Mouse (Mus musculus): ENCODE measurements around the gene Tldc2. TPM values are rescaled to one million over a fixed set of nuclear protein-coding genes. Genes with fewer than 3 reads are reported as not detected.
A peak's percentile ranks its signal among the peaks of the same experiment; 100 is the strongest.

The Tldc2 gene
- polyA plus RNA-seq, 1 experiment: not detected

DNA sequence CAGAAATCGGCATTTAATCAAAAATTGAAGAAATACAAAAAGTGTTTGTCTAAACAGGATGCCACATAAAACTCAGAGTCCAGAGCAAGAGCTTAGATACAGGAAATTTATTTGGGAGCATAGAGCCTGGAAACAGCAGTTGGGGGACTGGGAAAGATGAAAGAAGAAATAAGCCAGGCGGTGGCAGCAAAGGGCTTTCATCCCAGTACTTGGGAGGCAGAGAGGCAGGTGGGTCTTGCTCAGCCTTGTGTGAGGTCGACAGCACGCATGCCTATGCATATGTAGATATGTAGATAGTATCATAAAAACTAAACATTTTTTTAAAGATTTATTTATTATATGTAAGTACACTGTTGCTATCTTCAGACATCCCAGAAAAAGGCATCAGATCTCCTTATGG is 41.2 kb downstream of the Tldc2 start:
- no peak for TF ChIP-seq CTCF (IDR thresholded peaks at IDR 0.05; ENCODE audit: borderline replicate concordance, control insufficient read depth, extremely low read depth, insufficient read depth, low read length, poor library complexity)
- no peak for TF ChIP-seq POLR2A (IDR thresholded peaks at IDR 0.05; ENCODE audit: control insufficient read depth, extremely low read depth, insufficient read depth, low read length, poor library complexity)
- H3K27ac ChIP-seq (ENCODE audit: control insufficient read depth, insufficient read depth, low read length): no peak overlapping the region
- H3K36me3 ChIP-seq (ENCODE audit: control insufficient read depth, insufficient read depth, low read length): no peaks in the 10 kb centered on the region
- peaks cover 5% of the 10 kb centered on the region; the same call in 1 of the 2 replicates for H3K4me1 ChIP-seq (replicated peaks; ENCODE audit: control insufficient read depth, insufficient read depth, low read length)
- H3K4me3 ChIP-seq (ENCODE audit: control insufficient read depth, insufficient read depth, low read length): no peak overlapping the region
- no peak for DNase-seq
- no peaks in the 10 kb centered on the region; the same call in 1 of the 2 replicates for H3K27me3 ChIP-seq (ENCODE audit: control insufficient read depth, insufficient read depth, low read length)
- 53% methylated on average over 4 of the region's 4 CpGs for WGBS

DNA sequence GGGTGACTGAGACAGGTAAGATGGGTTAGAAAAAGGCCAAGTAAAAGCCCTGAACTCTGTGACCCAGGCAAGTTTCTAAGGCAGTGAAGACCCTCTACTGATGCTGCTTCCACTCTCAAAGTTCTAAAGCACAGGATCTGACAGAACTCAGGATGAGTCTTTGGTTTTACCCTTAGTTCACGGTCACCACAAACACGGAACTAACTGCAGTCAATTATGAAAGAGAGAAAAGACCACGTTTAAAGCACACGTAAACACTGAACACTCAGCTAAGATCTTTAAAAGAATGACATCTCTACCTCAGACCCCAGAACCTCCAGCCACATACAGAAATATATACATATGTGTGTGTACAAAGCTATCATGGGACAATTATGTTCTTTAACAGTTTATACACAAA is 42.2 kb downstream of the Tldc2 start:
- H3K36me3 ChIP-seq (ENCODE audit: control insufficient read depth, insufficient read depth, low read length): no peaks in the 10 kb centered on the region
- no peaks in the 10 kb centered on the region; the same call in 1 of the 2 replicates for H3K27me3 ChIP-seq (ENCODE audit: control insufficient read depth, insufficient read depth, low read length)
- H3K4me1 ChIP-seq (replicated peaks; ENCODE audit: control insufficient read depth, insufficient read depth, low read length): peaks cover 5% of the 10 kb centered on the region; the same call in 1 of the 2 replicates
- H3K4me3 ChIP-seq (ENCODE audit: control insufficient read depth, insufficient read depth, low read length): no peak overlapping the region
- DNase-seq: no peak
- WGBS: 14% methylated on average over 4 of the region's 4 CpGs
- H3K27ac ChIP-seq (ENCODE audit: control insufficient read depth, insufficient read depth, low read length): no peak overlapping the region
- no peak for TF ChIP-seq CTCF (IDR thresholded peaks at IDR 0.05; ENCODE audit: borderline replicate concordance, control insufficient read depth, extremely low read depth, insufficient read depth, low read length, poor library complexity)
- TF ChIP-seq POLR2A (IDR thresholded peaks at IDR 0.05; ENCODE audit: control insufficient read depth, extremely low read depth, insufficient read depth, low read length, poor library complexity): no peak

DNA sequence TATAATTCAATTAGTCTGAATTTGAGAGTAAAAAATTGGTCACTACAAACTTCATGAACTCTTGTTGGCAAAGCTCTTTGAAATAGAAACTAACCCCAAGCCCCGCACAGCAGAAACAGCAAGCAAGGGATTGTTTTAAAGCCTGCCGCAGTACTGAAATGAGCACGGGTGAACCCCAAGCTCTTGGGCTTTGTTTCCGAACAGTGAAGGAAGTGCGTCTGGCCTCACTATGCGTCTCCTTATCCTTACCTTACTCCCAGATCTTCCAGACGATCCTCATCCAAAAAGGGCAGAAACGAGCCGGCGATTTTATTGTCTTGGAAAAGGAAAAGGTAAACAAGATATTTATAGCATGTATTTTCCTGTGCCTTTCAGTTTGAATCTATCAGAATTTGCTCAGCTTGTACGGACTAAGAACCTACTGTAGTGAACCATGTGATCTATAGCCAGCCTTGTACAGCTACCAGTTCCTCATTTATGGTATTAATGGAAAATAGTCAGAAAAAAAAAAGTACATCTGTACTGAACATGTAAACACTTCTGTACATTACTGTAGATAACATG is 42.8 kb downstream of the Tldc2 start:
- Histone ChIP-seq H3K4me3 (ENCODE audit: control insufficient read depth, insufficient read depth, low read length) (no peak overlapping the region), H3K27ac (ENCODE audit: control insufficient read depth, insufficient read depth, low read length) (no peak overlapping the region), H3K36me3 (ENCODE audit: control insufficient read depth, insufficient read depth, low read length) (no peaks in the 10 kb centered on the region), H3K4me1 (replicated peaks; ENCODE audit: control insufficient read depth, insufficient read depth, low read length) (peaks cover 7% of the 10 kb centered on the region), H3K27me3 (ENCODE audit: control insufficient read depth, insufficient read depth, low read length) (no peaks in the 10 kb centered on the region; the same call in 1 of the 2 replicates)
- DNase-seq: no peak
- WGBS: 4% methylated on average over 11 of the region's 11 CpGs
- TF ChIP-seq POLR2A (IDR thresholded peaks at IDR 0.05; ENCODE audit: control insufficient read depth, extremely low read depth, insufficient read depth, low read length, poor library complexity) (no peak), CTCF (IDR thresholded peaks at IDR 0.05; ENCODE audit: borderline replicate concordance, control insufficient read depth, extremely low read depth, insufficient read depth, low read length, poor library complexity) (no peak)

DNA sequence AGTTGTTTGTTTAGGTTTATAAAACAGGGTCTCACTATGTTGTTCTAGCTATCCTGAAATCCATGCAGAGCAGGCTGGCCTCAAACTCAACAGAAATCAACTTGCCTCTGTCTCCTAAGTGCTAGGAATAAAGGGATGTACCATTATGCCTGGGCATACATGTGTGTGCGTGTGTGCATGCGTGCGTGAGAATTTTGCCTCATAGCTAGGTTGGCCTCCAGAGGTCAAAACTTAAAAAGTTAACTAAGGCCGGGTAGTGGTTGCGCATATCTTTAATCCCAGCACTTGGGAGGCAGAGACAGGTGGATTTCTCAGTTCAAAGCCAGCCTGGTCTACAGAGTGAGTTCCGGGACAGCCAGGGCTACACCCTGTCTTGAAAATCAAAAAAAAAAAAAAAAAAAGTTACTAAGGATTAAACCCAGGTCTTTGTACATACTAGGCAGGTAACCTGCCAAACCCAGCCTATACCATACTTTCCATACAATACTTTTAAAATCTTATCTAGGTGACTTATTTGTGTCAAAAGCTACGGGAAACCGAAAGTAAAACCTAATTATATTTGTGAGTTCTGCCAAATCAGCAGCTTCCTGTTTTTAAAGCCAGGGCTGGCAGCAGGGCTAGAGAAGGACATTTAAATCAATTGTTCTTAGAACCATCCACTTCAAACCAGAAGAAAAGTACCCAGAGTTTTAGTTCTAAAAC is 44.1 kb downstream of the Tldc2 start:
- whole genome bisulfite sequencing: 41% methylated on average over 8 of the region's 8 CpGs
- Histone ChIP-seq H3K4me1 (replicated peaks; ENCODE audit: control insufficient read depth, insufficient read depth, low read length) (peaks cover 7% of the 10 kb centered on the region), H3K4me3 (ENCODE audit: control insufficient read depth, insufficient read depth, low read length) (no peak overlapping the region), H3K27ac (ENCODE audit: control insufficient read depth, insufficient read depth, low read length) (peak overlapping the region; percentile 48; the same call in 1 of the 2 replicates), H3K27me3 (ENCODE audit: control insufficient read depth, insufficient read depth, low read length) (no peaks in the 10 kb centered on the region; the same call in 1 of the 2 replicates), H3K36me3 (ENCODE audit: control insufficient read depth, insufficient read depth, low read length) (no peaks in the 10 kb centered on the region)
- TF ChIP-seq POLR2A (IDR thresholded peaks at IDR 0.05; ENCODE audit: control insufficient read depth, extremely low read depth, insufficient read depth, low read length, poor library complexity): no peak
- no peak for TF ChIP-seq CTCF (IDR thresholded peaks at IDR 0.05; ENCODE audit: borderline replicate concordance, control insufficient read depth, extremely low read depth, insufficient read depth, low read length, poor library complexity)
- DNase-seq: no peak

DNA sequence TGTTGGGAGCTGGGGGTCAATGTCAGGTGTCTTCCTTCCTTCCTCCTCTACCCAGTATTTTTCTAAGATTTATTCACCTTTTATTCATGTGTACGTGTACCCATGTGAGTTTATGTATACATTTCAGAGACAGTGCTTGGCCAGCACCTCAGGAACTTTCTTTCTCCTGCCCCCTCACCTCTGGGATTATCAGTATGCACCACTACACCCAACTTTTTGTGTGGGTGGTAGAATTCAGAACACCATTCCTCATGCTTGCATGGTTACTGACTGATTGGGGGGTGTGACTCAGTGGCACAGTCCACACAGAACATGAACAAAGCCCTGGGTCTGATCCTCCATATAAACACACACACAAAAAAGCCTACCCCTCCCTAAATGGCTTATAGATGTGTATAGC is 45.2 kb downstream of the Tldc2 start:
- TF ChIP-seq CTCF (IDR thresholded peaks at IDR 0.05; ENCODE audit: borderline replicate concordance, control insufficient read depth, extremely low read depth, insufficient read depth, low read length, poor library complexity): no peak
- TF ChIP-seq POLR2A (IDR thresholded peaks at IDR 0.05; ENCODE audit: control insufficient read depth, extremely low read depth, insufficient read depth, low read length, poor library complexity): no peak
- no peak overlapping the region for H3K4me3 ChIP-seq (ENCODE audit: control insufficient read depth, insufficient read depth, low read length)
- WGBS: 84% methylated on average over 1 of the region's 1 CpGs

DNA sequence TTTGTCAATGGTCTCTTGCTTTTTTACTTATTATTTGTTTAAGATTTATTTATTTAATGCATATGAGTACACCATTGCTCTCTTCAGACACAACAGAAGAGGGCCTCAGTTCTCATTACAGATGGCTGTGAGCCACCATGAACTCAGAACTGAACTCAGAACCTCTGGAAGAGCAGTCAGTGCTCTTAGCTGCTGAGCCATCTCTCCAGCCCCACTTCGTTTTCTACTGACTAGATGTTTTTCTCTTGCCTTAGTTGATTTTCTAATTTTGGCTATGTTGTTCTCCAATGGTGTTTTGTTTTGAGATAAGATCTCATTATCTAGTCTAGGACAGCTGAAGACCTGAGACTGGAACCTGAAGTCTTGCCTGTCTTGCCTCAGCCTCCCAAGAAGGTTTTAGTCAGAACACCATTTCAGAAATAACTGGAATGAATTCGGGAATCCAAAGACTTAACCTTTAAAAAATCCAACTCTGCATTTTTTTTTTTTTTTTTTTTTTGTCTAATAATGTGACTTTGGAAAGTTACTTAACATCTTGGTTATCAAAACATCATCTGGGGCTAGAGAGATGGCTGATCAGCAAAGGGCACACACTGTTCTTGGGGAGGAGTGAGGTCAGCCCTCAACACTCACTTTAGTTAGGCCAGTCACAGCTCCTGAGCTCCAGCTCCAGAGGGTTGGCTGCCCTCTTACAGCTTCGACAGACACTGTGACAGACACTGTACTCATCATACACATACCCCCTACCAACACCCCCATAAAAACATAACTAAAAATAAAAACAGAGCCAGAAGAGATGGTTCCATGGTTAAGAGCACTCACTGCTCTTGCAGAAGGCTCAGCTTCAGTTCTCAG is 46.1 kb downstream of the Tldc2 start:
- Histone ChIP-seq H3K27ac (ENCODE audit: control insufficient read depth, insufficient read depth, low read length) (no peak overlapping the region), H3K4me1 (replicated peaks; ENCODE audit: control insufficient read depth, insufficient read depth, low read length) (peaks cover 7% of the 10 kb centered on the region)
- no peak for DNase-seq

More for the DNA sequence above, 45.2 kb downstream of the Tldc2 start:
- H3K27ac ChIP-seq (ENCODE audit: control insufficient read depth, insufficient read depth, low read length): no peak overlapping the region
- H3K27me3 ChIP-seq (ENCODE audit: control insufficient read depth, insufficient read depth, low read length): no peaks in the 10 kb centered on the region; the same call in 1 of the 2 replicates
- H3K4me1 ChIP-seq (replicated peaks; ENCODE audit: control insufficient read depth, insufficient read depth, low read length): peaks cover 7% of the 10 kb centered on the region
- DNase-seq: no peak
- no peaks in the 10 kb centered on the region for H3K36me3 ChIP-seq (ENCODE audit: control insufficient read depth, insufficient read depth, low read length)

More for the DNA sequence above, 46.1 kb downstream of the Tldc2 start:
- no peaks in the 10 kb centered on the region for H3K36me3 ChIP-seq (ENCODE audit: control insufficient read depth, insufficient read depth, low read length)
- no peak for TF ChIP-seq CTCF (IDR thresholded peaks at IDR 0.05; ENCODE audit: borderline replicate concordance, control insufficient read depth, extremely low read depth, insufficient read depth, low read length, poor library complexity)
- TF ChIP-seq POLR2A (IDR thresholded peaks at IDR 0.05; ENCODE audit: control insufficient read depth, extremely low read depth, insufficient read depth, low read length, poor library complexity): no peak
- no peaks in the 10 kb centered on the region; the same call in 1 of the 2 replicates for H3K27me3 ChIP-seq (ENCODE audit: control insufficient read depth, insufficient read depth, low read length)
- WGBS: 70% methylated on average over 3 of the region's 3 CpGs
- no peak overlapping the region for H3K4me3 ChIP-seq (ENCODE audit: control insufficient read depth, insufficient read depth, low read length)
